Mouse (Mus musculus) kidney, adult 11 months (tissue): ENCODE measurements at regions not wholly inside any gene's neighbourhood (a gene's known extent, or its start where the extent isn't known, plus 50 kb on each side); places are given as distances from the start of the nearest gene placed in this dataset.
"Not testable (repeated sequence)": the region's sequence is repeated elsewhere in the genome, so short reads cannot be mapped to it uniquely, and the experiment has no call there.

Experiments used
- DNase-seq: peaks from one replicate; pipeline ENCODE4 v3.0.0; 2022

GRCm38 (mm10) chr17:63712937-63713336, 149.9 kb upstream of the Fer start:
- no peak for DNase-seq

GRCm38 (mm10) chr17:63715687-63716086, 147.2 kb upstream of the Fer start:
- no peak for DNase-seq

- DNase-seq: no peak
Observed at GRCm38 (mm10) chr17:63716161-63716560, 146.7 kb upstream of the Fer start.

GRCm38 (mm10) chr17:63717051-63717578, 145.7 kb upstream of the Fer start:
- no peak for DNase-seq

GRCm38 (mm10) chr17:63718972-63719715, 143.7 kb upstream of the Fer start:
- DNase-seq: no peak

GRCm38 (mm10) chr17:63719771-63720170, 143.1 kb upstream of the Fer start:
- no peak for DNase-seq

GRCm38 (mm10) chr17:63720883-63721282, 142.0 kb upstream of the Fer start:
- DNase-seq: no peak

- DNase-seq: no peak
Observed at GRCm38 (mm10) chr17:63722434-63723004, 140.3 kb upstream of the Fer start.

- no peak for DNase-seq
Observed at GRCm38 (mm10) chr17:63738206-63738605, 124.7 kb upstream of the Fer start.

GRCm38 (mm10) chr17:63739710-63740109, 123.2 kb upstream of the Fer start:
- no peak for DNase-seq

- DNase-seq: not testable (repeated sequence)
Observed at GRCm38 (mm10) chr17:63749257-63749656, 113.6 kb upstream of the Fer start.

- no peak for DNase-seq
Observed at GRCm38 (mm10) chr17:63754399-63754798, 108.5 kb upstream of the Fer start.

- no peak for DNase-seq
Observed at GRCm38 (mm10) chr17:63757896-63758695, 104.8 kb upstream of the Fer start.

GRCm38 (mm10) chr17:63758817-63759404, 104.0 kb upstream of the Fer start:
- DNase-seq: no peak

GRCm38 (mm10) chr17:63761058-63761457, 101.8 kb upstream of the Fer start:
- no peak for DNase-seq

GRCm38 (mm10) chr17:63771111-63771510, 91.8 kb upstream of the Fer start:
- DNase-seq: no peak

GRCm38 (mm10) chr17:63784381-63785116, 78.3 kb upstream of the Fer start:
- no peak for DNase-seq

- DNase-seq: no peak
Observed at GRCm38 (mm10) chr17:63786444-63786843, 76.4 kb upstream of the Fer start.

- DNase-seq: no peak
Observed at GRCm38 (mm10) chr17:63794352-63794751, 68.5 kb upstream of the Fer start.

GRCm38 (mm10) chr17:63798381-63798780, 64.5 kb upstream of the Fer start:
- DNase-seq: no peak

GRCm38 (mm10) chr17:63798961-63799531, 63.8 kb upstream of the Fer start:
- no peak for DNase-seq

GRCm38 (mm10) chr17:63801411-63801810, 61.5 kb upstream of the Fer start:
- no peak for DNase-seq
